Mouse (Mus musculus): ENCODE measurements around the gene Prom1. TPM values are rescaled to one million over a fixed set of nuclear protein-coding genes. Genes with fewer than 3 reads are reported as not detected.

Prom1 gene
- polyA plus RNA-seq, 2 experiments = 4.1 to 11.5 TPM

DNA sequence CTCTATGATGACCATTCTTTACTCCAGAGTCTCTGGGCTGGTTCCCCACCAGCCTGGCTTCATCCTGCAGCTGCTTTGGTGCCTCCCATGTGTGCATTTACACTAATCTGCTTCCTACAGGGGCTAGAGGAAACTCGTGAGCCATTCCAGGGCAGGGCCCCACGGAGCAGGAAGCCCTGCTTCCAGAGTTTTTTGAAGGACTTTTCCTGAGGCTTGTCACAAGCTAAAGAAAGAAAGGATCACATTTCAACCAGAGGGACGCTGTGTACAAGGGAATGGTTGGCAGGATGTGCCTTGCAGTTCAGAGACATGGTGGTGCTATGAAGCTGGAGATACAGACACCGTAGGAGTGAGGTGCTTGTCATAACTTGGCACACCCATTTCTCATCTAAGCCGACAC lies 14.8 kb downstream of the Prom1 start:
- 35% methylated on average over 5 of the region's 5 CpGs for WGBS (ENCODE audit: insufficient replicate concordance)
- DNase-seq (ENCODE audit: low read depth in 3 of 3, low spot score in 3 of 3) = no peak
- TF ChIP-seq EP300 (IDR thresholded peaks at IDR 0.05; ENCODE audit: low read depth) (no peak), CTCF (IDR thresholded peaks at IDR 0.05; ENCODE audit: low read depth) (no peak)
- Histone ChIP-seq H3K4me2 (ENCODE audit: low read depth) (no peak overlapping the region), H3K4me3 (ENCODE audit: insufficient read depth in 1 of 2, low read depth in 2 of 2, low read length in 2 of 2) (no peak overlapping the region), H3K36me3 (replicated peaks; ENCODE audit: control insufficient read depth, insufficient read depth, low read depth) (no peaks in the 10 kb centered on the region), H3K4me1 (replicated peaks; ENCODE audit: control insufficient read depth in 2 of 2, insufficient read depth in 2 of 2, low read length in 1 of 2) (peaks cover 0 to 3% of the 10 kb centered on the region in 2 experiments; a peak in 1 of 4 replicates), H3K27me3 (ENCODE audit: control insufficient read depth, insufficient read depth, low read length) (no peaks in the 10 kb centered on the region), H3K9ac (replicated peaks) (no peak overlapping the region), H3K9me3 (ENCODE audit: control insufficient read depth, low read length) (no peaks in the 10 kb centered on the region), H3K27ac (no peak overlapping the region)
- no peak for ATAC-seq (ENCODE audit: insufficient read depth)

DNA sequence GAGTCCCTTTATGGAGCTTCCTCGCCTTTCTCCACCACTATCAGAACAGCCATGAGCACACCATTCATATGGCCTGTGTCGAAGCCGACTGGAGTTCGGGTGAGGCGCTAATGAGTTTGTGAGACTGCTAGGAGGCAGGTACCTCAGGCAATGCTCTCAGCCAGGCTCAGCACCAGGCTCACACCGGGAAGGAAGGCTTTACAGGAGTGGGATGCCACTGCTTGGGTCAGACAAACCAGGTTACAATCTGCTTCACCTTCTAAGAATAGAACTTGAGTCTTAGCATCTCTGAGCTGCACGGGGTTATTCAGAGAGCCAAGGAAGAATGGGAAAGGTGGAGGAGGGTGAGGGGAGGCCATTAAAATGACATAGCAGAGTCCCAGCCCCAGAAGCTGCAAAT lies 16.0 kb downstream of the Prom1 start:
- 74% methylated on average over 7 of the region's 7 CpGs for WGBS (ENCODE audit: insufficient replicate concordance)
- Histone ChIP-seq H3K9ac (replicated peaks) (no peak overlapping the region), H3K9me3 (ENCODE audit: control insufficient read depth, low read length) (no peaks in the 10 kb centered on the region), H3K4me3 (ENCODE audit: insufficient read depth in 1 of 2, low read depth in 2 of 2, low read length in 2 of 2) (no peak overlapping the region), H3K27me3 (ENCODE audit: control insufficient read depth, insufficient read depth, low read length) (no peaks in the 10 kb centered on the region), H3K36me3 (replicated peaks; ENCODE audit: control insufficient read depth, insufficient read depth, low read depth) (no peaks in the 10 kb centered on the region), H3K27ac (no peak overlapping the region), H3K4me2 (ENCODE audit: low read depth) (no peak overlapping the region), H3K4me1 (replicated peaks; ENCODE audit: control insufficient read depth in 2 of 2, insufficient read depth in 2 of 2, low read length in 1 of 2) (peaks cover 0 to 3% of the 10 kb centered on the region in 2 experiments; a peak in 1 of 4 replicates)
- ATAC-seq (ENCODE audit: insufficient read depth) (no peak), DNase-seq (ENCODE audit: low read depth in 3 of 3, low spot score in 3 of 3) (no peak)
- TF ChIP-seq CTCF (IDR thresholded peaks at IDR 0.05; ENCODE audit: low read depth) (no peak), EP300 (IDR thresholded peaks at IDR 0.05; ENCODE audit: low read depth) (no peak)

DNA sequence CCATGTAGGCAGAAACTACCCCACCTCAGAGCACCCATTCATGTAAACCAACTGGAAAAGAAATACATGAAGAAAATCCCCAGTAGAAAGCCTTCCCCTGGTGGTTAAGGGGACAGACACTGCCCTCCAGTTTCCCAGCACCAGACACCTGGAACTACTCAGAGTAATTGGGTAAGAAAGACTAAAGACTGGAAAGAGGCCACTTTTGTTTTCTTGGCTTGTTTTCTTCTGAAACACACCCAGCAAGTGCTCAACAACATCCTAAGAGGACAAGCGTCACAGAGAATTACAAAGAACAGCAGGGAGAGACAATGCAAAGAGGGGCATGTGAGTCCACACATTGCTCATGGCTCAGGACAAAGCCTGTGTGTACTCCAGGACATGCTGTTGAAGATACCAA lies 20.7 kb downstream of the Prom1 start:
- H3K9ac ChIP-seq (replicated peaks) = no peak overlapping the region
- no peaks in the 10 kb centered on the region for H3K36me3 ChIP-seq (replicated peaks; ENCODE audit: control insufficient read depth, insufficient read depth, low read depth)
- no peak overlapping the region for H3K27ac ChIP-seq
- ATAC-seq (ENCODE audit: insufficient read depth) (no peak), DNase-seq (ENCODE audit: low read depth in 3 of 3, low spot score in 3 of 3) (no peak)
- H3K4me1 ChIP-seq (replicated peaks; ENCODE audit: control insufficient read depth in 2 of 2, insufficient read depth in 2 of 2, low read length in 1 of 2) = no peaks in the 10 kb centered on the region
- TF ChIP-seq CTCF (IDR thresholded peaks at IDR 0.05; ENCODE audit: low read depth) (no peak), EP300 (IDR thresholded peaks at IDR 0.05; ENCODE audit: low read depth) (no peak)
- H3K9me3 ChIP-seq (ENCODE audit: control insufficient read depth, low read length) = no peaks in the 10 kb centered on the region
- 78% methylated on average over 1 of the region's 1 CpGs for WGBS (ENCODE audit: insufficient replicate concordance)
- no peak overlapping the region for H3K4me3 ChIP-seq (ENCODE audit: insufficient read depth in 1 of 2, low read depth in 2 of 2, low read length in 2 of 2)
- H3K27me3 ChIP-seq (ENCODE audit: control insufficient read depth, insufficient read depth, low read length) = no peaks in the 10 kb centered on the region
- no peak overlapping the region for H3K4me2 ChIP-seq (ENCODE audit: low read depth)

DNA sequence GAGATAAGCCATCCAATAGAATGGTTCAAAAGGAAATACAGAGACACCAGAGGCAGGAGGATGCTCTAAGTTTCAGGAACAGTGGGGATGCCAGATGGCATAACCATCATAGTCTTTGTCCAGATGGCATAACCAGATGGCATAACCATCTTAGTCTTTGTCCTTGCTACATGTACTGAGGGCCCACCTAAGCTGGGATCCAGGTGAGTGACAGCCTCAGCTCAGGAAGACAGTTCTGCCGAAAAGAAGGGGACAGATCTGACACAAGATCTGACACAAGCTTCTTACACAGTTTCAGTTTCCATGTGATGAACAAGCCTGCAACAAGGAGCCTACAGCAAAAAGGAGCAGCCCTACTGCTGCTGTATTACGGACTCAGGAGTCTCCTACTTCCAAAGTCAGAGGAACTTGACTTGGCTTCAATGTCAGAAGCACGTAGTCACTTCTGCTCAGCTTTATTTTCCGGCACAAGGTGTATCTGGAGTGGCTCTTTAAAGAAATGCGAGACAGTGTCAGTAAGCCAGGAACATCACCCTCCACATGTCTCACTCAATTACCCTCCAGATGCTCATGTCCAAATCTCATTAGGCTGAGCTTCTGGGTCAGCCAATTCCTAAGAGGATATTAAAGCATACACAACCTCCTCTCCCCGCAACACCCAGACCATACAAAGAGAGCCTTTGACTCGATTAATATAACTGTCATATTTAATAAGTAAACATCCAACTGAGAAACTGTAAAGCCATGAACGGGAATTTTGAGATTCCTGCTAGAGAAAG lies 21.4 kb downstream of the Prom1 start:
- 60% methylated on average over 8 of the region's 8 CpGs for WGBS (ENCODE audit: insufficient replicate concordance)
- no peak overlapping the region for H3K4me2 ChIP-seq (ENCODE audit: low read depth)
- no peak overlapping the region for H3K9ac ChIP-seq (replicated peaks)
- H3K4me3 ChIP-seq (ENCODE audit: insufficient read depth in 1 of 2, low read depth in 2 of 2, low read length in 2 of 2) = no peak overlapping the region
- no peaks in the 10 kb centered on the region for H3K4me1 ChIP-seq (replicated peaks; ENCODE audit: control insufficient read depth in 2 of 2, insufficient read depth in 2 of 2, low read length in 1 of 2)
- no peaks in the 10 kb centered on the region for H3K27me3 ChIP-seq (ENCODE audit: control insufficient read depth, insufficient read depth, low read length)
- no peak for ATAC-seq (ENCODE audit: insufficient read depth)
- no peak for TF ChIP-seq EP300 (IDR thresholded peaks at IDR 0.05; ENCODE audit: low read depth)
- no peak for TF ChIP-seq CTCF (IDR thresholded peaks at IDR 0.05; ENCODE audit: low read depth)
- no peak overlapping the region for H3K27ac ChIP-seq
- H3K9me3 ChIP-seq (ENCODE audit: control insufficient read depth, low read length) = no peaks in the 10 kb centered on the region
- no peaks in the 10 kb centered on the region for H3K36me3 ChIP-seq (replicated peaks; ENCODE audit: control insufficient read depth, insufficient read depth, low read depth)
- DNase-seq (ENCODE audit: low read depth in 3 of 3, low spot score in 3 of 3) = no peak

DNA sequence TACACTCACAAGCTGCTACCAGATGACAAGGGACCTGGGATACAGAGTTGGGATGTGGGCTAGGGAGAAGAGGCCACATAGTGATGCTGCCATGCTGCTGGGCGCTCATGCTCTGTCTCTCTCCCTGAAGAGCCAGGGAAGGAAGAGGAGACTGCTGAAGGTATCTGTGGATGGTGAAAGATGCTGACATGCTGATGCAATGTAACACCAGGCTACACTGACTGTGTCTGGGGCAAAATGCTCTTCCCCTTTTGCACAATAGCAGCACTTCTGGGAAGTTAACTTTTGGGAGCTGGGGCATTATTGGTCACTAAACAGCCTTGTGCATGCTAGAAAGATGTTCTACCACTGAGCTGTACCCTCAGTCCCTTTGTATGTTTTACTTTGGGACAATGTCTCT lies 26.4 kb downstream of the Prom1 start:
- TF ChIP-seq EP300 (IDR thresholded peaks at IDR 0.05; ENCODE audit: low read depth) (no peak), CTCF (IDR thresholded peaks at IDR 0.05; ENCODE audit: low read depth) (no peak)
- 57% methylated on average over 1 of the region's 1 CpGs for WGBS (ENCODE audit: insufficient replicate concordance)
- Histone ChIP-seq H3K4me3 (ENCODE audit: insufficient read depth in 1 of 2, low read depth in 2 of 2, low read length in 2 of 2) (no peak overlapping the region), H3K9ac (replicated peaks) (no peak overlapping the region), H3K4me1 (replicated peaks; ENCODE audit: control insufficient read depth in 2 of 2, insufficient read depth in 2 of 2, low read length in 1 of 2) (no peaks in the 10 kb centered on the region), H3K4me2 (ENCODE audit: low read depth) (no peak overlapping the region), H3K9me3 (ENCODE audit: control insufficient read depth, low read length) (no peaks in the 10 kb centered on the region), H3K36me3 (replicated peaks; ENCODE audit: control insufficient read depth, insufficient read depth, low read depth) (no peaks in the 10 kb centered on the region), H3K27ac (no peak overlapping the region), H3K27me3 (ENCODE audit: control insufficient read depth, insufficient read depth, low read length) (no peaks in the 10 kb centered on the region)
- DNase-seq (ENCODE audit: low read depth in 3 of 3, low spot score in 3 of 3) (no peak), ATAC-seq (ENCODE audit: insufficient read depth) (no peak)

All from liver, embryonic 14.5 days (tissue).